Mouse (Mus musculus): ENCODE data around the gene Rab37. TPM values are rescaled to one million over a fixed set of nuclear protein-coding genes. Genes with fewer than 3 reads are reported as not detected.

Rab37 gene
- total RNA-seq, 1 experiment from 2014 or later, result 9.7 TPM

Other genes with a start within 250 kb of the Rab37 start
- 0.37 and 1.0 TPM in 2 replicates for gene Gprc5c, start 240.3 kb upstream of the Rab37 start, total RNA-seq (2017)
- gene Cd300a, start 201.4 kb upstream of the Rab37 start, total RNA-seq (2017), result 100 and 105 TPM in 2 replicates
- gene Cd300lb, start 157.0 kb upstream of the Rab37 start, total RNA-seq (2017), result 222 and 223 TPM in 2 replicates
- not detected in 2 replicates for gene Cd300c, start 122.3 kb upstream of the Rab37 start, total RNA-seq (2017)
- 339 and 374 TPM in 2 replicates for gene Cd300ld, start 101.5 kb upstream of the Rab37 start, total RNA-seq (2017)
- 72.4 and 72.5 TPM in 2 replicates for gene Cd300c2, start 89.6 kb upstream of the Rab37 start, total RNA-seq (2017)
- not detected in 2 replicates for gene Cd300ld2, start 75.2 kb upstream of the Rab37 start, total RNA-seq (2017)
- not detected in 2 replicates for gene Cd300ld4, start 64.4 kb upstream of the Rab37 start, total RNA-seq (2017)
- gene Cd300ld5, start 53.7 kb upstream of the Rab37 start, total RNA-seq (2017), result not detected in 2 replicates
- gene Cd300ld3, start 43.0 kb upstream of the Rab37 start, total RNA-seq (2017), result 58.7 and 61.0 TPM in 2 replicates
- gene Cd300e, start 29.3 kb upstream of the Rab37 start, total RNA-seq (2017), result 0.98 and 1.6 TPM in 2 replicates
- 369 and 393 TPM in 2 replicates for gene Cd300lf, start 42.6 kb downstream of the Rab37 start, total RNA-seq (2017)
- 115 and 118 TPM in 2 replicates for gene Slc9a3r1, start 71.9 kb downstream of the Rab37 start, total RNA-seq (2017)
- gene Tmem104, start 96.1 kb downstream of the Rab37 start, total RNA-seq (2017), result 9.3 and 19.8 TPM in 2 replicates
- 50.6 and 63.4 TPM in 2 replicates for gene Nat9, start 96.4 kb downstream of the Rab37 start, total RNA-seq (2017)
- gene Grin2c, start 175.8 kb downstream of the Rab37 start, total RNA-seq (2017), result 0.23 TPM in 1 of 2 replicates, not detected in the other
- 12.2 and 13.0 TPM in 2 replicates for gene Fdxr, start 185.6 kb downstream of the Rab37 start, total RNA-seq (2017)
- 0.12 and 0.25 TPM in 2 replicates for gene Fads6, start 206.2 kb downstream of the Rab37 start, total RNA-seq (2017)
- not detected in 2 replicates for gene Otop2, start 215.7 kb downstream of the Rab37 start, total RNA-seq (2017)
- not detected in 2 replicates for gene Ush1g, start 230.6 kb downstream of the Rab37 start, total RNA-seq (2017)
- gene Otop3, start 243.3 kb downstream of the Rab37 start, total RNA-seq (2017), result not detected in 2 replicates